ENCODE assay signal across 10 mouse cellular contexts in genomic region chr6:136887854-136888253, GRCm38 (mm10). TPM values are rescaled to one million over a fixed set of nuclear protein-coding genes. Genes with fewer than 3 reads are reported as not detected.
DNase-seq lines count a peak whose midpoint lies in the region; ATAC-seq and TF ChIP-seq lines count a peak whose summit lies in the region.
"Had no signal": no experiment of that assay in that cellular context is flagged by ENCODE, and none has a peak within 500 bp of the region (broad histone marks: within the 10 kb centered on the region; RNA-seq: fewer than 3 reads in every experiment).

No protein-coding gene starts in this region.

- WGBS in limb, embryonic 15.5 days, result 44% methylated on average over 9 of the region's 9 CpGs
- WGBS in limb, embryonic 10.5 days, result 78% methylated on average over 9 of the region's 9 CpGs
- 38% methylated on average over 9 of the region's 9 CpGs for WGBS in heart, embryonic 12.5 days
- 36% methylated on average over 9 of the region's 9 CpGs for WGBS in kidney, postnatal 0 days
- 29% methylated on average over 9 of the region's 9 CpGs for WGBS in stomach, embryonic 16.5 days
- WGBS in midbrain, embryonic 11.5 days, result 83% methylated on average over 9 of the region's 9 CpGs

- no peaks in the 10 kb centered on the region for H3K36me3 ChIP-seq in limb, embryonic 15.5 days
- no peaks in the 10 kb centered on the region for H3K36me3 ChIP-seq in limb, embryonic 10.5 days
- no peaks in the 10 kb centered on the region for H3K36me3 ChIP-seq in heart, embryonic 12.5 days
- H3K36me3 ChIP-seq in kidney, postnatal 0 days (ENCODE audit: insufficient read depth, low read length), result no peaks in the 10 kb centered on the region
- H3K36me3 ChIP-seq in stomach, embryonic 16.5 days (ENCODE audit: control insufficient read depth, insufficient read depth, low read length), result no peaks in the 10 kb centered on the region
- H3K36me3 ChIP-seq in midbrain, embryonic 11.5 days (ENCODE audit: control insufficient read depth, insufficient read depth, low read length), result no peaks in the 10 kb centered on the region
- H3K36me3 ChIP-seq: hindbrain, embryonic 15.5 days had no signal

- H3K4me1 ChIP-seq in limb, embryonic 15.5 days, result peaks cover 7% of the 10 kb centered on the region; the same call in 1 of the 2 replicates
- H3K4me1 ChIP-seq in limb, embryonic 10.5 days, result no peaks in the 10 kb centered on the region
- H3K4me1 ChIP-seq in heart, embryonic 12.5 days (replicated peaks), result peaks cover 7% of the 10 kb centered on the region
- H3K4me1 ChIP-seq in kidney, postnatal 0 days (replicated peaks; ENCODE audit: insufficient read depth, low read length), result no peaks in the 10 kb centered on the region
- H3K4me1 ChIP-seq in stomach, embryonic 16.5 days (ENCODE audit: control insufficient read depth, insufficient read depth, low read length), result peaks cover 11% of the 10 kb centered on the region; the same call in 1 of the 2 replicates
- no peaks in the 10 kb centered on the region for H3K4me1 ChIP-seq in midbrain, embryonic 11.5 days (ENCODE audit: control insufficient read depth, insufficient read depth, low read length)
- H3K4me1 ChIP-seq: hindbrain, embryonic 15.5 days had no signal

- no peak for DNase-seq in limb, embryonic 10.5 days (ENCODE audit: low spot score)
- DNase-seq in kidney, postnatal 0 days (ENCODE audit: low spot score), result peak; percentile 83
- no peak for DNase-seq in frontal cortex, postnatal 14 days (ENCODE audit: low spot score in 2 of 2)
- DNase-seq in midbrain, embryonic 11.5 days (ENCODE audit: low spot score, missing footprints), result no peak
- DNase-seq: right cerebral cortex, postnatal 14 days had no signal

- peak; percentile 40 for ATAC-seq in limb, embryonic 15.5 days (ENCODE audit: insufficient number of reproducible peaks, low FRiP score, low TSS enrichment, low read depth)
- peak; percentile 83 for ATAC-seq in heart, embryonic 12.5 days (ENCODE audit: insufficient number of reproducible peaks, low FRiP score)
- ATAC-seq in kidney, postnatal 0 days (replicated peaks; ENCODE audit: low FRiP score, low read depth), result peak; percentile 43; the same call in 1 of the 2 replicates
- ATAC-seq in stomach, embryonic 16.5 days (ENCODE audit: insufficient read depth, low FRiP score), result peak; percentile 90
- no peak for ATAC-seq in cerebellum, adult (ENCODE audit: insufficient number of reproducible peaks, low FRiP score, low TSS enrichment)
- no peak for ATAC-seq in midbrain, embryonic 11.5 days (ENCODE audit: low FRiP score)

- H3K4me3 ChIP-seq in limb, embryonic 15.5 days, result no peak overlapping the region
- no peak overlapping the region for H3K4me3 ChIP-seq in limb, embryonic 10.5 days
- H3K4me3 ChIP-seq in heart, embryonic 12.5 days, result no peak overlapping the region
- H3K4me3 ChIP-seq in kidney, postnatal 0 days (replicated peaks; ENCODE audit: low read depth, low read length), result no peak overlapping the region
- H3K4me3 ChIP-seq in stomach, embryonic 16.5 days (replicated peaks; ENCODE audit: low read length), result no peak overlapping the region
- no peak overlapping the region for H3K4me3 ChIP-seq in midbrain, embryonic 11.5 days (ENCODE audit: low read depth, low read length)
- H3K4me3 ChIP-seq: hindbrain, embryonic 15.5 days had no signal

- no peak overlapping the region for H3K4me2 ChIP-seq in limb, embryonic 15.5 days
- no peak overlapping the region for H3K4me2 ChIP-seq in heart, embryonic 12.5 days
- H3K4me2 ChIP-seq in kidney, postnatal 0 days (ENCODE audit: low read length), result no peak overlapping the region
- no peak overlapping the region for H3K4me2 ChIP-seq in stomach, embryonic 16.5 days (ENCODE audit: low read depth, low read length)
- no peak overlapping the region for H3K4me2 ChIP-seq in midbrain, embryonic 11.5 days
- H3K4me2 ChIP-seq: hindbrain, embryonic 15.5 days had no signal

- peak overlapping the region; percentile 71 for H3K27ac ChIP-seq in limb, embryonic 15.5 days
- H3K27ac ChIP-seq in limb, embryonic 10.5 days, result no peak overlapping the region
- peak overlapping the region; percentile 68 for H3K27ac ChIP-seq in heart, embryonic 12.5 days (ENCODE audit: poor library complexity, severe bottlenecking)
- H3K27ac ChIP-seq in kidney, postnatal 0 days, result peak overlapping the region; percentile 63; the same call in 1 of the 2 replicates
- H3K27ac ChIP-seq in stomach, embryonic 16.5 days (ENCODE audit: low read length), result peak overlapping the region; percentile 71
- H3K27ac ChIP-seq in midbrain, embryonic 11.5 days (ENCODE audit: low read depth, low read length), result no peak overlapping the region
- H3K27ac ChIP-seq: hindbrain, embryonic 15.5 days had no signal

- no peaks in the 10 kb centered on the region for H3K27me3 ChIP-seq in limb, embryonic 15.5 days
- H3K27me3 ChIP-seq in limb, embryonic 10.5 days (ENCODE audit: low read depth, poor library complexity, severe bottlenecking), result no peaks in the 10 kb centered on the region
- no peaks in the 10 kb centered on the region for H3K27me3 ChIP-seq in heart, embryonic 12.5 days (replicated peaks)
- no peaks in the 10 kb centered on the region for H3K27me3 ChIP-seq in kidney, postnatal 0 days (ENCODE audit: insufficient read depth, low read length)
- no peaks in the 10 kb centered on the region for H3K27me3 ChIP-seq in stomach, embryonic 16.5 days (ENCODE audit: control insufficient read depth, insufficient read depth, low read length)
- H3K27me3 ChIP-seq in midbrain, embryonic 11.5 days (ENCODE audit: control insufficient read depth, insufficient read depth, low read length), result no peaks in the 10 kb centered on the region
- H3K27me3 ChIP-seq: hindbrain, embryonic 15.5 days had no signal

- no peaks in the 10 kb centered on the region for H3K9me3 ChIP-seq in limb, embryonic 15.5 days
- H3K9me3 ChIP-seq in limb, embryonic 10.5 days (replicated peaks), result no peaks in the 10 kb centered on the region
- no peaks in the 10 kb centered on the region for H3K9me3 ChIP-seq in heart, embryonic 12.5 days (replicated peaks)
- no peaks in the 10 kb centered on the region for H3K9me3 ChIP-seq in kidney, postnatal 0 days (replicated peaks; ENCODE audit: low read length)
- H3K9me3 ChIP-seq in stomach, embryonic 16.5 days (replicated peaks; ENCODE audit: control insufficient read depth, low read length), result no peaks in the 10 kb centered on the region
- H3K9me3 ChIP-seq in midbrain, embryonic 11.5 days (ENCODE audit: control insufficient read depth, low read length), result no peaks in the 10 kb centered on the region
- H3K9me3 ChIP-seq: hindbrain, embryonic 15.5 days had no signal

- no peak for TF ChIP-seq CTCF in kidney, postnatal 0 days (IDR thresholded peaks at IDR 0.05; ENCODE audit: low read depth)

- no peak overlapping the region for H3K9ac ChIP-seq in limb, embryonic 15.5 days
- H3K9ac ChIP-seq in heart, embryonic 12.5 days, result no peak overlapping the region
- no peak overlapping the region for H3K9ac ChIP-seq in kidney, postnatal 0 days (ENCODE audit: low read depth, low read length)
- H3K9ac ChIP-seq in stomach, embryonic 16.5 days (ENCODE audit: low read length), result 0 out of 2 replicates have a peak overlapping the region, but pooled peaks have one; percentile 1
- no peak overlapping the region for H3K9ac ChIP-seq in midbrain, embryonic 11.5 days (ENCODE audit: low read length)
- H3K9ac ChIP-seq: hindbrain, embryonic 15.5 days had no signal

RNA-seq across cellular contexts. Expression of gene Mgp, which starts 12.2 kb away (rescaled TPM):
- 350 and 381 TPM in 2 replicates for polyA plus RNA-seq in limb, embryonic 15.5 days (2015; fragmentation: Nextera tagmentation; extraction: Ambion mirVana)
- polyA plus RNA-seq in limb, embryonic 10.5 days (2016; fragmentation: Nextera tagmentation; extraction: Ambion mirVana), result 1.2 and 3.2 TPM in 2 replicates
- polyA plus RNA-seq in heart, embryonic 12.5 days (2016; fragmentation: Nextera tagmentation; extraction: Ambion mirVana), result 139 TPM in 2 replicates
- polyA plus RNA-seq in kidney, postnatal 0 days (2015; fragmentation: Nextera tagmentation; extraction: Ambion mirVana), result 605 and 626 TPM in 2 replicates
- 224 and 245 TPM in 2 replicates for polyA plus RNA-seq in stomach, embryonic 16.5 days (2015; fragmentation: Nextera tagmentation; extraction: Ambion mirVana)
- 1.6 and 2.4 TPM in 2 replicates for polyA plus RNA-seq in midbrain, embryonic 11.5 days (2014; fragmentation: Nextera tagmentation; extraction: Ambion mirVana)

RNA-seq across cellular contexts. Expression of gene Art4, which starts 30.3 kb away (rescaled TPM):
- 2.9 and 3.9 TPM in 2 replicates for polyA plus RNA-seq in limb, embryonic 15.5 days (2015; fragmentation: Nextera tagmentation; extraction: Ambion mirVana)
- 1.8 and 2.4 TPM in 2 replicates for polyA plus RNA-seq in limb, embryonic 10.5 days (2016; fragmentation: Nextera tagmentation; extraction: Ambion mirVana)
- 21.8 and 22.5 TPM in 2 replicates for polyA plus RNA-seq in heart, embryonic 12.5 days (2016; fragmentation: Nextera tagmentation; extraction: Ambion mirVana)
- polyA plus RNA-seq in kidney, postnatal 0 days (2015; fragmentation: Nextera tagmentation; extraction: Ambion mirVana), result 7.4 and 9.3 TPM in 2 replicates
- polyA plus RNA-seq in stomach, embryonic 16.5 days (2015; fragmentation: Nextera tagmentation; extraction: Ambion mirVana), result 6.9 and 7.9 TPM in 2 replicates
- 0.90 and 0.94 TPM in 2 replicates for polyA plus RNA-seq in midbrain, embryonic 11.5 days (2014; fragmentation: Nextera tagmentation; extraction: Ambion mirVana)

RNA-seq across cellular contexts. Expression of gene Erp27, which starts 34.1 kb away (rescaled TPM):
- polyA plus RNA-seq in limb, embryonic 15.5 days (2015; fragmentation: Nextera tagmentation; extraction: Ambion mirVana), result 0.53 and 0.72 TPM in 2 replicates
- polyA plus RNA-seq in limb, embryonic 10.5 days (2016; fragmentation: Nextera tagmentation; extraction: Ambion mirVana), result 0.15 TPM in 1 of 2 replicates, not detected in the other
- polyA plus RNA-seq in heart, embryonic 12.5 days (2016; fragmentation: Nextera tagmentation; extraction: Ambion mirVana), result 0.98 and 1.0 TPM in 2 replicates
- 0.23 and 0.34 TPM in 2 replicates for polyA plus RNA-seq in kidney, postnatal 0 days (2015; fragmentation: Nextera tagmentation; extraction: Ambion mirVana)
- polyA plus RNA-seq in stomach, embryonic 16.5 days (2015; fragmentation: Nextera tagmentation; extraction: Ambion mirVana), result 41.0 and 44.8 TPM in 2 replicates
- polyA plus RNA-seq in midbrain, embryonic 11.5 days (2014; fragmentation: Nextera tagmentation; extraction: Ambion mirVana), result not detected in 2 replicates
- polyA plus RNA-seq: hindbrain, embryonic 15.5 days had no signal

RNA-seq across cellular contexts. Expression of gene Pde6h, which starts 35.8 kb away (rescaled TPM):
- 0.19 TPM in 1 of 2 replicates, not detected in the other for polyA plus RNA-seq in limb, embryonic 15.5 days (2015; fragmentation: Nextera tagmentation; extraction: Ambion mirVana)
- not detected in 2 replicates for polyA plus RNA-seq in limb, embryonic 10.5 days (2016; fragmentation: Nextera tagmentation; extraction: Ambion mirVana)
- polyA plus RNA-seq in heart, embryonic 12.5 days (2016; fragmentation: Nextera tagmentation; extraction: Ambion mirVana), result 0.22 TPM in 1 of 2 replicates, not detected in the other
- polyA plus RNA-seq in kidney, postnatal 0 days (2015; fragmentation: Nextera tagmentation; extraction: Ambion mirVana), result 0.04 and 0.67 TPM in 2 replicates
- 0.06 TPM in 1 of 2 replicates, not detected in the other for polyA plus RNA-seq in stomach, embryonic 16.5 days (2015; fragmentation: Nextera tagmentation; extraction: Ambion mirVana)
- polyA plus RNA-seq in midbrain, embryonic 11.5 days (2014; fragmentation: Nextera tagmentation; extraction: Ambion mirVana), result not detected in 2 replicates

RNA-seq across cellular contexts. Expression of gene Smco3, which starts 52.6 kb away (rescaled TPM):
- 0.56 and 0.62 TPM in 2 replicates for polyA plus RNA-seq in limb, embryonic 15.5 days (2015; fragmentation: Nextera tagmentation; extraction: Ambion mirVana)
- polyA plus RNA-seq in limb, embryonic 10.5 days (2016; fragmentation: Nextera tagmentation; extraction: Ambion mirVana), result not detected in 2 replicates
- polyA plus RNA-seq in heart, embryonic 12.5 days (2016; fragmentation: Nextera tagmentation; extraction: Ambion mirVana), result not detected in 2 replicates
- polyA plus RNA-seq in kidney, postnatal 0 days (2015; fragmentation: Nextera tagmentation; extraction: Ambion mirVana), result 2.1 TPM in 2 replicates
- 1.2 and 2.2 TPM in 2 replicates for polyA plus RNA-seq in stomach, embryonic 16.5 days (2015; fragmentation: Nextera tagmentation; extraction: Ambion mirVana)
- 0.12 and 0.21 TPM in 2 replicates for polyA plus RNA-seq in midbrain, embryonic 11.5 days (2014; fragmentation: Nextera tagmentation; extraction: Ambion mirVana)

Comparison
In these comparisons a context has a peak if more than half of its experiments do, and no peak if none do; other contexts are left out.
1. H3K27ac ChIP-seq: peak in limb, embryonic 15.5 days (single experiment), heart, embryonic 12.5 days (single experiment), kidney, postnatal 0 days (single experiment) and stomach, embryonic 16.5 days (single experiment); none in limb, embryonic 10.5 days (single experiment) and midbrain, embryonic 11.5 days (single experiment).
2. RNA of gene Mgp, which starts 12.2 kb away (polyA plus RNA-seq): 605 to 626 TPM in kidney, postnatal 0 days, 350 to 381 TPM in limb, embryonic 15.5 days, 224 to 245 TPM in stomach, embryonic 16.5 days and 139 TPM in heart, embryonic 12.5 days; 1.2 to 3.2 TPM in limb, embryonic 10.5 days and 1.6 to 2.4 TPM in midbrain, embryonic 11.5 days; every median in the first group is over 10 times any median in the second.
3. ATAC-seq: peak in limb, embryonic 15.5 days (single experiment), heart, embryonic 12.5 days (single experiment), kidney, postnatal 0 days (single experiment) and stomach, embryonic 16.5 days (single experiment); none in cerebellum, adult (single experiment) and midbrain, embryonic 11.5 days (single experiment).
4. RNA of gene Erp27, which starts 34.1 kb away (polyA plus RNA-seq): 41.0 to 44.8 TPM in stomach, embryonic 16.5 days; 0.98 to 1.0 TPM in heart, embryonic 12.5 days, 0.53 to 0.72 TPM in limb, embryonic 15.5 days, 0.23 to 0.34 TPM in kidney, postnatal 0 days, 0.15 TPM in limb, embryonic 10.5 days and not detected in midbrain, embryonic 11.5 days; every median in the first group is over 10 times any median in the second.